Mouse (Mus musculus): ENCODE data around the gene Ssr1.

Gene Ssr1

DNA sequence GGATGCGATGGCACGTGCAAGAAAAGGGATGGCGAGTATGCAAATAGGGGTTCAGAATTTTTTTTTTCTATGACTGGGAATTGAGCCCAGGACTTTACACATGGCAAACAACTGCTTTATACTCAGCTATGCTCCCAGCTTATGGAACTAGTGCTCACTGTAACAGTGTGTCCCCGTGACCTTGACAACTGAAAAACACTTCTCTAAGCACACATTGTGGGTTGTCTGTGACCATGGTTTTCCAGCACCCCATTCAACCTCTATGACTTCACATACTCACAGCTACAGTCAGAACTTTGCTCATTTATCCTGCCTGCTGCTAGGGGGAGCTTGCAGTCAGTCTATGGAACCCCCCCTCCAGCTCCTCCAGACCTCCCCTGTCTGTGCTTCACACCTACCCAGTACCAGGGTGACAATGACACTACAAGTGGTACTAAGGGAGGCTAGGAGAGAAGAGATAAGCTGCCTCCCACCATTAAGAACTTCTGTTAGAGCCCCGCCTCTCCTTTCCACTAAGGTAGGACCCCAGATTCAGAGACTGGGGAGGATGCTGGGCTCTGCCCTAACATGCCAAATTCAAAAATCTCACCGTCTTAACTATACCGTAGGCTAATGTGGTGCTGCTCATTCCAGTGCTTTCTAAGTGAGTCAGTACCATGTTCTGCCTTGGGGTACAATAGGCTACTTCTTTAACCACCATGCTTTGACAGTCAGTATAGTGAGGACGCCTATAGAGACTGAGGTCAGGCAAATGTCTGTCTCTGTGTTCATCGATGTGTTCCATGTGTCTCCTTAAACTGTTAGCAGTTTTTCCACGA is 70.2 kb downstream of the Ssr1 start:
- in situ Hi-C loops (cut with MboI; ENCODE audit: low sequenced_read_pairs), result no loop called here

- in situ Hi-C loops (cut with MboI; ENCODE audit: low sequenced_read_pairs), result no loop called here
These were observed 70.9 kb downstream of the Ssr1 start for GRCm38 (mm10) chr13:37923091-37923490.

DNA sequence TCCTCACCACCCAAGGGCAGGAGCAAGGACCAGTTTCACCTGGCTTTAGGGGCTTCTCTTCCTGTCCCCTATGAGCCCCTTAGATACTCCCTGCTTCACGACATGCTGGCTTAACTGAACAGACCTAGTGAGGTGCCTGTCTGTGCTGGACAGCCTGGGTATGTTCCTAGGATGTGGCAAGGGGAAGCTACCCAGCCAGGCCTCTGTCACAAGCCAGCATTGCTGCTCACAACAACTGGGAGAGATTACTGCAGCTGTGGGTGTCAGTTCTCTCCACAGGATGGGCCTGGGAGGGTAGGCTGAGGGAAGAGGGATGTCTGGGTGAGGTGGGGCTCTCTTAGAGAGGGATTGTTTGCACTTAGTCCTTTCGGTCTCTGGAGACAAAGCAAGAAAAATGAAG is 73.3 kb downstream of the Ssr1 start:
- in situ Hi-C loops (cut with MboI; ENCODE audit: low sequenced_read_pairs), result no loop called here

DNA sequence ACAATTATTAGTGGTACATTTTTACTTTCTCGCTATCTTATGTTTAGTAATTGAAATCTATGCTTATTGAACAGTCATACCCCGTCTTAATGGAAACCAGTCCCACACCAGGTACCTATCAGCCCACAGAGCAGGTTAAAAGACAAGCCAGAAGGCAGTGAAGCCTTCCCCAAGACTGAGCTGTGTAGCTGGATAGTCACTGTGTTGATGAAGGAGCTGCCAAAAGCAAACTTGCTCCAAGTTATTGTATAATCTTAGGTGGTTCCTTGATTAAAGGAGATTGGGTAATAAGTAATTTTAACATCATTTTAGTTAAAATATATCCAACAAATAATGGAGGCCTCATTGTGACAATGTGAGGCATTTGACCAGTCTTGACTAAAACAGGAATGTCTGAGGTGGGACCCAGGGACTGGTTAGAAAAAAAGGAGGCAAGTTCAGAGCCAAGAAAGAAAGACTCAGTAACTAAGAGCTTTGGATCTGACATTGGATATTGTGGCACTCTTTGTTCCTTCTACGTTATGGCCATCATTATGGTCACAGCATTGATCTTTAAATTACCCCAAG is 74.2 kb downstream of the Ssr1 start:
- in situ Hi-C loops (cut with MboI; ENCODE audit: low sequenced_read_pairs), result no loop called here

DNA sequence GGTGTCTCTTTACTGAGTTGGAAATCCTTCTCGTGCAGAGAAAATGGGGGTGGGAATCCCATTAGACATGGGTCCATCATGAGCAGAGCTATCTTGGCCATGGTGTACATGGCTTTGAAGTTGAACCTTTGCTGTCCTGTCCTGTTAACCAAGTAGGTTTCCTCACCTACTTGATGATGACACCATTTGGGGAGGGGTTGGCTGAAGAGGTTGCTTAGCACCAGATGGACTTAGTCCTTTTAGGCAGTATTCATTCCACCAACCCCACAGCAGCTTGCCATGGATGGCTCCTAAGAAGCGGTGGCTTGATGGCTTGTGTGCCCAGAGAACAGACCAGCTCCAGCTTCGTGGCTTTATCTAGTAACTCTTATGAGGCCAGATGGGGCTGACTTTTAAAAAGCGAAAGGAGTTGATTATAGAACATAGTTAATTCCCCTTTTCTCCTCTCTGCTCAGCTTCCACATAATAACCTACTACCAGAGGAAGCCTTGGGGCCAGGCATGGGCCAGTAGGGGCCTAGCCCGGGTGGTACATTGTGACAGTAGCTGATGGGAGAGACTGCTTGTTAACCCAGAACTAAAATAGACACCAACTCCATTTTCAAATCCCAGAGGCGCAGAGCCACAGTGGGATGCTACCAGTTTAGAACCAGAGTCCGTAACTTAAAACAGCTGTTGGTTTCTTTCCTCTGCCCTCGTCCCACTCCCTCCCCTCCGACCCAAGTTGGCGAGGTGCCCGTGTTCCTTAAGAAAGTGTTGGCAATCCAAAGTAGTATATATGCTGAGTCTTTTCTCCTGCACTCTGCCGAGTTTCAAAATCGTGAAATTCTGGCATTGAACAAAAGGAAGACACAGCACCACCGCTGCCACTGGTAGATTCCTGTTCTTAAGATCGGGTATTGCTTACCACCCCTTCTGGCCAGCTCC is 75.4 kb downstream of the Ssr1 start:
- in situ Hi-C loops (cut with MboI; ENCODE audit: low sequenced_read_pairs), result no loop called here
